In the genomic region with DNA sequence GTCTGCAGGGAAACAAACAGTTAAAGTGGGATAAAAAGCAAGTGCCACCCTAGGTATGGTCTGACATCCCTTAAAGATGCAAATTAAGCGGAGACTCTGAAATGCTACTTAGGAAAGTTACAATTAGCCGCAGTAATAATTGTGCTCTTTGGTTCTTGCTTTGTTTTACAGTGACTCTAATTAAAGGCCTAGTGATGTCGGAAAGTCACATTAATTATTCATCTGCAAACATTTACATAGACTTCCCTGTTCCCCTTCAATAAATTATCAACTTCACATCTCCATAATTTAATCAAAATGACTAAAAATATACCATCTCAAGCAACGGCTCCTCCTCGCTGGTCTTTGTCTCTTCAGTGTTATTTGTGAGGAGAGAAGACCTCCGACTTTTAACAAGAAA, we compare ENCODE assay signal across 22 mouse cellular contexts. TPM values are rescaled to one million over a fixed set of nuclear protein-coding genes. Genes with fewer than 3 reads are reported as not detected.
"Had no signal": no experiment of that assay in that cellular context is flagged by ENCODE, and none has a peak within 500 bp of the region (broad histone marks: within the 10 kb centered on the region; RNA-seq: fewer than 3 reads in every experiment).

No protein-coding gene starts in this region.

- ATAC-seq: liver, postnatal 0 days; midbrain, embryonic 15.5 days had no signal

- H3K9ac ChIP-seq: liver, postnatal 0 days; lung, embryonic 15.5 days; midbrain, embryonic 12.5 days; midbrain, embryonic 15.5 days; neural tube, embryonic 13.5 days; neural tube, embryonic 15.5 days; stomach, embryonic 15.5 days had no signal

- H3K27me3 ChIP-seq: lung, embryonic 15.5 days; midbrain, embryonic 12.5 days; midbrain, embryonic 15.5 days; neural tube, embryonic 13.5 days; neural tube, embryonic 15.5 days; stomach, embryonic 15.5 days had no signal

- H3K27ac ChIP-seq: lung, embryonic 15.5 days; midbrain, embryonic 10.5 days; midbrain, embryonic 12.5 days; midbrain, embryonic 15.5 days; neural tube, embryonic 13.5 days; neural tube, embryonic 15.5 days; stomach, embryonic 15.5 days; stomach, postnatal 0 days had no signal

- H3K4me2 ChIP-seq: lung, embryonic 15.5 days; midbrain, embryonic 12.5 days; midbrain, embryonic 15.5 days; neural tube, embryonic 13.5 days; neural tube, embryonic 15.5 days; stomach, embryonic 15.5 days had no signal

- H3K4me1 ChIP-seq: lung, embryonic 15.5 days; midbrain, embryonic 10.5 days; midbrain, embryonic 12.5 days; midbrain, embryonic 15.5 days; neural tube, embryonic 13.5 days; neural tube, embryonic 15.5 days; stomach, embryonic 15.5 days had no signal

- H3K9me3 ChIP-seq: lung, embryonic 15.5 days; midbrain, embryonic 10.5 days; midbrain, embryonic 12.5 days; midbrain, embryonic 15.5 days; neural tube, embryonic 13.5 days; neural tube, embryonic 15.5 days; stomach, embryonic 15.5 days had no signal

- H3K4me3 ChIP-seq: lung, embryonic 15.5 days; midbrain, embryonic 10.5 days; midbrain, embryonic 12.5 days; midbrain, embryonic 15.5 days; myocyte; neural tube, embryonic 13.5 days; neural tube, embryonic 15.5 days; stomach, embryonic 15.5 days had no signal

- H3K36me3 ChIP-seq: lung, embryonic 15.5 days; midbrain, embryonic 10.5 days; midbrain, embryonic 12.5 days; midbrain, embryonic 15.5 days; neural tube, embryonic 13.5 days; neural tube, embryonic 15.5 days; stomach, embryonic 15.5 days had no signal

- DNase-seq: liver, postnatal 0 days; lung, adult 2 months; lung, postnatal 10 days; lung, postnatal 4 days; right cerebral cortex, postnatal 14 days; thymus, adult 2 months; thymus, postnatal 25 days; thymus, postnatal 4 days had no signal

RNA-seq across cellular contexts. Expression of a gene that starts 31.9 kb away (rescaled TPM):
- total RNA-seq: megakaryocyte, adult 5-6 weeks; megakaryocyte-erythroid progenitor cell, adult 5-6 weeks had no signal

RNA-seq across cellular contexts. Expression of a gene that starts 32.0 kb away (rescaled TPM):
- total RNA-seq: megakaryocyte, adult 5-6 weeks; megakaryocyte-erythroid progenitor cell, adult 5-6 weeks had no signal
- polyA plus RNA-seq: liver, postnatal 0 days; lung, adult 2 months; lung, embryonic 15.5 days; midbrain, embryonic 10.5 days; midbrain, embryonic 12.5 days; midbrain, embryonic 15.5 days; myocyte; neural tube, embryonic 11.5 days; neural tube, embryonic 13.5 days; neural tube, embryonic 15.5 days; spleen, adult 2 months; stomach, embryonic 15.5 days; stomach, postnatal 0 days; thymus, adult 2 months; urinary bladder, adult 2 months had no signal
